Mouse (Mus musculus): ENCODE measurements around the gene Npb.
A peak's percentile ranks its signal among the peaks of the same experiment; 100 is the strongest.
"Not testable (repeated sequence)": the region's sequence is repeated elsewhere in the genome, so short reads cannot be mapped to it uniquely, and the experiment has no call there.

Gene Npb

GRCm38 (mm10) chr11:120608241-120609034, at the start of gene Npb:
Gene Npb (plus strand): TSS chr11:120608477.
- DNase-seq (ENCODE audit: low spot score in 2 of 2), result no peak

GRCm38 (mm10) chr11:120558843-120559242, 49.4 kb upstream of the Npb start:
- not testable (repeated sequence) for DNase-seq (ENCODE audit: low spot score in 2 of 2)

- no peak for DNase-seq (ENCODE audit: low spot score in 2 of 2)
Measured at GRCm38 (mm10) chr11:120560952-120561728, 47.1 kb upstream of the Npb start.

GRCm38 (mm10) chr11:120562949-120563348, 45.3 kb upstream of the Npb start:
- DNase-seq (ENCODE audit: low spot score in 2 of 2), result no peak

GRCm38 (mm10) chr11:120565114-120565513, 43.2 kb upstream of the Npb start:
- no peak for DNase-seq (ENCODE audit: low spot score in 2 of 2)

- DNase-seq (ENCODE audit: low spot score in 2 of 2), result no peak
Measured at GRCm38 (mm10) chr11:120568324-120568723, 40.0 kb upstream of the Npb start.

GRCm38 (mm10) chr11:120571122-120571521, 37.2 kb upstream of the Npb start:
- no peak for DNase-seq (ENCODE audit: low spot score in 2 of 2)

- DNase-seq (ENCODE audit: low spot score in 2 of 2), result no peak
Measured at GRCm38 (mm10) chr11:120571754-120572416, 36.4 kb upstream of the Npb start.

GRCm38 (mm10) chr11:120572417-120572751, 35.9 kb upstream of the Npb start:
- DNase-seq (ENCODE audit: low spot score in 2 of 2), result no peak

GRCm38 (mm10) chr11:120572752-120573584, 35.3 kb upstream of the Npb start, which contains the start of gene P4hb:
Gene P4hb (minus strand): TSS chr11:120573253.
- DNase-seq (ENCODE audit: low spot score in 2 of 2), result peak; percentile 99

GRCm38 (mm10) chr11:120573585-120574277, 34.5 kb upstream of the Npb start:
- DNase-seq (ENCODE audit: low spot score in 2 of 2), result no peak

- DNase-seq (ENCODE audit: low spot score in 2 of 2), result no peak
Measured at GRCm38 (mm10) chr11:120574278-120574600, 34.0 kb upstream of the Npb start.

- DNase-seq (ENCODE audit: low spot score in 2 of 2), result no peak
Measured at GRCm38 (mm10) chr11:120575046-120575445, 33.2 kb upstream of the Npb start.

- no peak for DNase-seq (ENCODE audit: low spot score in 2 of 2)
Measured at GRCm38 (mm10) chr11:120575940-120576339, 32.3 kb upstream of the Npb start.

- DNase-seq (ENCODE audit: low spot score in 2 of 2), result no peak
Measured at GRCm38 (mm10) chr11:120576365-120576981, 31.8 kb upstream of the Npb start.

GRCm38 (mm10) chr11:120577211-120578023, 30.9 kb upstream of the Npb start:
- peak; percentile 38 to 46 for DNase-seq (ENCODE audit: low spot score in 2 of 2)

- no peak for DNase-seq (ENCODE audit: low spot score in 2 of 2)
Measured at GRCm38 (mm10) chr11:120578024-120578693, 30.1 kb upstream of the Npb start.

- DNase-seq (ENCODE audit: low spot score in 2 of 2), result no peak
Measured at GRCm38 (mm10) chr11:120578694-120579243, 29.5 kb upstream of the Npb start.
